Mouse (Mus musculus) liver, embryonic 12.5 days (tissue): Measurements from ENCODE around the gene Rab12. TPM values are rescaled to one million over a fixed set of nuclear protein-coding genes. Genes with fewer than 3 reads are reported as not detected.

Experiments used
- ATAC-seq: fragments of 200-750 bp; cut with Nextera tagmentation; 2 replicates; pipeline ENCODE4 v1.8.0; 2017; ENCODE audit warnings: moderate number of reproducible peaks, mild to moderate bottlenecking, moderate library complexity
- H3K27ac ChIP-seq: fragments of 300-500 bp; sonication (generic); 2 replicates; pipeline ENCODE4 v1.5.1; 2016; ENCODE audit warnings: mild to moderate bottlenecking
- H3K27me3 ChIP-seq: fragments of 300-500 bp; sonication (generic); replicated peaks from 2 replicates; pipeline ENCODE4 v1.6.1; 2016; ENCODE audit warnings: mild to moderate bottlenecking, moderate library complexity
- H3K36me3 ChIP-seq: fragments of 300-500 bp; sonication (generic); 2 replicates; pipeline ENCODE4 v1.6.1; 2016; ENCODE audit warnings: mild to moderate bottlenecking, moderate library complexity
- H3K4me1 ChIP-seq: fragments of 300-500 bp; sonication (generic); 2 replicates; pipeline ENCODE4 v1.6.1; 2016
- H3K4me2 ChIP-seq: fragments of 300-500 bp; sonication (generic); 2 replicates; pipeline ENCODE4 v1.6.1; 2016; ENCODE audit warnings: mild to moderate bottlenecking, moderate library complexity
- H3K4me3 ChIP-seq: fragments of 300-500 bp; sonication (generic); 2 replicates; pipeline ENCODE4 v1.5.1; 2016; ENCODE audit warnings: mild to moderate bottlenecking, moderate library complexity
- H3K9ac ChIP-seq: fragments of 300-500 bp; sonication (generic); 2 replicates; pipeline ENCODE4 v1.6.1; 2016; ENCODE audit warnings: mild to moderate bottlenecking, moderate library complexity
- H3K9me3 ChIP-seq: fragments of 300-500 bp; sonication (generic); replicated peaks from 2 replicates; pipeline ENCODE4 v1.6.1; 2016; ENCODE audit warnings: mild to moderate bottlenecking, moderate library complexity
- WGBS: fragments of 180-500 bp; shearing (Covaris S2); methylation state at CpG from one replicate; pipeline ENCODE4 v1.1.7; 2016; ENCODE audit not compliant: insufficient replicate concordance; 5-methylcytosine and 5-hydroxymethylcytosine counted together
- polyA plus RNA-seq: library from polyadenylated mRNA; unstranded; fragments of >200 nt; fragmentation: Nextera tagmentation; extraction: Ambion mirVana; gene quantifications from 2 replicates; pipeline ENCODE4 v1.2.1, GENCODE M21; 2016

Rab12 gene
- polyA plus RNA-seq, 1 experiment from 2014 or later: 12.4 TPM

DNA sequence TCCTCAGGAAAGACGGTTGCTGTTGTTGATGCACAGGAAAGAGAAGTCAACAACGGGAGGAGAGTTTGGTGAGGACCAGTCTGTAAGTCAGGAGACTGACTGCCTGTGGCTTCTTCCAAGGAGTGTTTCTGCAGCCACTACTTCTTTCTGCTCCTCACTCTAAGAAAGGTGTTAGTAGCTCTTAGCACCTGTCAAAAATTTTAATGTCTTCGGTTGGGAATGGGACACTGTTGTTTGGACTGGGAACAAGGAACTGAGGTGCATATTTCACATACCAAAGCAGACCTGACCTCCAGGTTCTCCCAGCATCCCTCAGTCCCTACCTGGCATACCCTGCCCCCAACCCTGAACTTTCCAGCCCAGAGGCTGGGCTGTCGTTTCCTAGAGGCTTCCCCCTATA is 48.3 kb downstream of the Rab12 start:
- Histone ChIP-seq H3K4me2 (no peak overlapping the region), H3K27ac (no peak overlapping the region), H3K27me3 (0 out of 2 replicates have a peak, but pooled peaks cover 3% of the 10 kb centered on the region), H3K9ac (no peak overlapping the region), H3K4me3 (no peak overlapping the region), H3K36me3 (no peaks in the 10 kb centered on the region), H3K9me3 (no peaks in the 10 kb centered on the region; the same call in 1 of the 2 replicates), H3K4me1 (no peaks in the 10 kb centered on the region)
- WGBS: 50% methylated on average over 4 of the region's 4 CpGs
- no peak for ATAC-seq

DNA sequence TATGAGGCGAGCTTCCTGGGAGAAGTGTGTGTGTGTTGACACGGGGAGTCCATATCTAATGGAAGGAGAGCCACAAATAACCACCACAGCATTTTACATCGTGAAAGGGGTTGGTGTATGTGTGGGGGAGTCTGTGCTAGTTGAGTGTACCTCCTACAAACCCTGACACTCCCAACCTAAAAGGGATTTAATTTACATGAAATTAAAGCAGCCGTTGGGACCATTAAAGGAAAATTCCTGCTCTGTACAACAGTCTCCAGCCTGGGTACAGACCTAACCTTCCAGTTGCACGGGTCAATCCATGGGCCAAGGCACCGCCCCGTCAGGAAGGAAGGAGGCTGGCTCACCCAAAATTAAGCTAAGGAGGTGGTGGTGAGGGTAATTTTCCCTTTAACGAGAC is 49.5 kb downstream of the Rab12 start:
- Histone ChIP-seq H3K4me1 (no peaks in the 10 kb centered on the region), H3K4me2 (no peak overlapping the region), H3K27ac (no peak overlapping the region), H3K4me3 (no peak overlapping the region), H3K36me3 (no peaks in the 10 kb centered on the region), H3K27me3 (peaks cover 3% of the 10 kb centered on the region; the same call in 1 of the 2 replicates), H3K9ac (no peak overlapping the region), H3K9me3 (no peaks in the 10 kb centered on the region; the same call in 1 of the 2 replicates)
- 31% methylated on average over 8 of the region's 8 CpGs for WGBS
- ATAC-seq: no peak

DNA sequence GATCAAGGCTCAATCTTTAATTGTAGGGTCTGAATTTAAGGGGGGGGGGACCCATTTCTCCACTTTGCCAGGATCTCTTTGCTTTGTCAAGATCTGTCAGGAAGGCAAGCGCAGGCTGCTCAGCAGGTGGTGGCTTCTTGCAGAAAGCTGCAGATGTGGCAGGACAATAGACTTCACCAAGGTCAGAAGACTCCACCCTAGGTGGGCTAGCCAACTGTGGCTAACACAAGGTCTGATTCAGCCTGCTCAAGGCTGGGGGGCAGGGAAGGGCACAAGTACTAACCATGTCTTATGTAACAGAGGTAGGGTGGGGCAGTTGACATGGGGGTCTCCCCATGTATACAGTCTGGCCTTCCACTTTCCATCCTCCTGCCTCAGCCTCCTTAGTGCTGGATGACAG is 62.3 kb downstream of the Rab12 start:
- no peak overlapping the region for H3K27ac ChIP-seq
- H3K36me3 ChIP-seq: no peaks in the 10 kb centered on the region
- no peak overlapping the region for H3K4me3 ChIP-seq
- no peak overlapping the region for H3K9ac ChIP-seq
- no peak overlapping the region for H3K4me2 ChIP-seq
- 52% methylated on average over 1 of the region's 1 CpGs for WGBS
- no peaks in the 10 kb centered on the region for H3K4me1 ChIP-seq
- no peaks in the 10 kb centered on the region for H3K9me3 ChIP-seq
- no peak for ATAC-seq
- H3K27me3 ChIP-seq: peaks cover 22% of the 10 kb centered on the region

DNA sequence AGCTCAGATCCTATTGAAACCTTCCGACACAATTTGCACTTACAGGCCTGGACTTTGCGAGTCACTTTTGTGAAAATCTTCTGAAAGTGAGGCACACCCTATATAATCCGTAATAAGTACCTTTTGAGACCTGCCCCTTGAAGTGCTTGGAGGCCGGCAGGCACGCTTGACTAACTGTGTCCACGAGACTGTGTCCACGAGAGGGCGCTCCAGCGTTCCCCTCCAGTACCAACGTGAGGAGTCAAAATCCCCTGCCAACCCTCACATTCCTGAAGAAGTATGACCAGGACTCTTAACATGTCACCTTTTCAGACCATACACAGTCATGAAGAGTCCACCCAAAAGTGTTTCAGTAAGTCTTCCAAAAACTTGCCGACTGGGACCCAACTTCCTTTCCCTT is 68.4 kb downstream of the Rab12 start:
- no peak overlapping the region for H3K27ac ChIP-seq
- ATAC-seq: no peak
- H3K9me3 ChIP-seq: no peaks in the 10 kb centered on the region
- no peak overlapping the region for H3K4me2 ChIP-seq
- no peaks in the 10 kb centered on the region for H3K36me3 ChIP-seq
- WGBS: 3% methylated on average over 11 of the region's 11 CpGs
- H3K4me3 ChIP-seq: no peak overlapping the region
- H3K4me1 ChIP-seq: peaks cover 18% of the 10 kb centered on the region
- no peak overlapping the region for H3K9ac ChIP-seq
- peaks cover 80% of the 10 kb centered on the region for H3K27me3 ChIP-seq

DNA sequence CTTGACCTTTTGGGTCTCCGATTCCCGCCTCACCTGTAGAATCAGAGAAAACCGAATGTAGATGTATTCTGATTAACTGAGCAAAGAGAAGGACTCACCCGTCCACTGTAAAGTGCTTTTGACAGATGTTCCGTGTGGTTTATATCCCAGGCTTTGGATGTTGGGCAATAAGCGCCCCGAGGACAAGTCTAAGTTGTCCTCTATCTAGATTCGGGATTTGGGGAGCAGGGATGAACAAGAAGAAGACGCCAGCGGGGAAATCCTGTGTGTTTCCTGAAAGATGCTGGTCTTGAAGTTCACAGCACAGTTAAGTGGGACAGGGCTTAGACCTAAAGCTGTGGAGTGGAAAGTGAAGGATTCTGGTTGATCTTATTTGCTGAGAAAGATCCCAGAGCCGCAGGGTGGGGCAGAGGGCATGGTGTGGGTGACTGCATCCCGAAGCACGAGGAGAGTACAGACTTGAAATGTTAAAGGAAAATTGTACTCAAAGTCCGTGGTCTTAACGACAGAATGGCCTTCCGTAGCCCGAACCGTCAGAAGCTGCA is 68.9 kb downstream of the Rab12 start:
- peaks cover 18% of the 10 kb centered on the region for H3K4me1 ChIP-seq
- H3K9me3 ChIP-seq: no peaks in the 10 kb centered on the region
- ATAC-seq: no peak
- no peaks in the 10 kb centered on the region for H3K36me3 ChIP-seq
- H3K27me3 ChIP-seq: peaks cover 83% of the 10 kb centered on the region
- 7% methylated on average over 18 of the region's 18 CpGs for WGBS
- no peak overlapping the region for H3K27ac ChIP-seq
- peak overlapping the region; percentile 60 for H3K4me3 ChIP-seq
- H3K9ac ChIP-seq: no peak overlapping the region
- H3K4me2 ChIP-seq: peak overlapping the region; percentile 80

DNA sequence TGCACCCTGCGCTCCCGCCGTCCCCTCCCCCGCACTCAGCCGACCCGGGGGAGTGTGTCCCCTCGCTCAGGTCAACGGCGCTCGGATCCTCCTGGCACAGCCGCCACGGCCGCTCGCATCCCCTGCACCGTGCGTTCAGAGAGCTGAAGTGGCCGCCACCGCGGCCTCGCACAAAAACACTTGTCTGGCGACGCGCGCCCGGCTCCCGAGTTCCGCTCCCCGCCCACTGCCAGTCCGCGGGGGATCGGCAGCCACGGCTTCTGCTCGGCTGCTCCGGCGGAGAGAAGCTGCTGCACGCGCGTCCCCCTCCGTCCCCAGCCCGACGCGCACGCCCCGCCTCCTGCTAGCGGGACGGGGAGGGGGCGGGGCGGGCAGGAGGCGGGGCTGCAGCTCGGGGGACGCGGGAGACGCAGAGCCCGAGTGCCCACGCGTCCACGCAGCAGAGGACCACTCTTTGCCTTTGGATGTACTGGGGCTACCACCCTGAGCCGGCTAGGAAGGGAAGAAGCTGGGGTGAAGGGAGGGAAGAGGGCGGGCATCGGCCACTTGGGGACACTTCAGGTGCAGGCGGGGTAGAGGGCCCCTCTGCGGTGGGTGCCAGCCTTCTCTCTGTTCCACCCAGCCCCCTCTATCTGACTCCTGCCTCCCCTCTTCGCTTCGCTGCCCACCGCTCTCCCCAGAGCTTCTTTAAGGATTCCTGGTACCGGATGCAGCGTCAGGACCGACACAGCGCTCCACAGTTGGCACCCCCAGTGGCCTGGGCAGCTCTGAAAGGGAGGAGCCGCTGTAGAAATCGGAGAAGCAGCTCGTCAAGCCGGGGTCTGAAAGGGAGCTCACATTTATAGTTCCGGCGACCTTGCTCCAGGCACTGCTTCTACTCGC is 69.8 kb downstream of the Rab12 start, which contains the start of gene Mtcl1:
Gene Mtcl1, minus strand, starts transcription at position 291 of the 882 bp plus-strand sequence.
- no peaks in the 10 kb centered on the region for H3K36me3 ChIP-seq
- peak within 1 kb of the TSS; percentile 41 for H3K9ac ChIP-seq
- peaks cover 18% of the 10 kb centered on the region for H3K4me1 ChIP-seq
- ATAC-seq: peak; percentile 40
- H3K9me3 ChIP-seq: no peaks in the 10 kb centered on the region
- under 1% methylated on average over 72 of the region's 76 CpGs for WGBS
- peaks cover 85% of the 10 kb centered on the region for H3K27me3 ChIP-seq
- peak within 1 kb of the TSS; percentile 80 for H3K4me2 ChIP-seq
- H3K4me3 ChIP-seq: peak within 1 kb of the TSS; percentile 60
- H3K27ac ChIP-seq: no peak within 1 kb of the TSS

DNA sequence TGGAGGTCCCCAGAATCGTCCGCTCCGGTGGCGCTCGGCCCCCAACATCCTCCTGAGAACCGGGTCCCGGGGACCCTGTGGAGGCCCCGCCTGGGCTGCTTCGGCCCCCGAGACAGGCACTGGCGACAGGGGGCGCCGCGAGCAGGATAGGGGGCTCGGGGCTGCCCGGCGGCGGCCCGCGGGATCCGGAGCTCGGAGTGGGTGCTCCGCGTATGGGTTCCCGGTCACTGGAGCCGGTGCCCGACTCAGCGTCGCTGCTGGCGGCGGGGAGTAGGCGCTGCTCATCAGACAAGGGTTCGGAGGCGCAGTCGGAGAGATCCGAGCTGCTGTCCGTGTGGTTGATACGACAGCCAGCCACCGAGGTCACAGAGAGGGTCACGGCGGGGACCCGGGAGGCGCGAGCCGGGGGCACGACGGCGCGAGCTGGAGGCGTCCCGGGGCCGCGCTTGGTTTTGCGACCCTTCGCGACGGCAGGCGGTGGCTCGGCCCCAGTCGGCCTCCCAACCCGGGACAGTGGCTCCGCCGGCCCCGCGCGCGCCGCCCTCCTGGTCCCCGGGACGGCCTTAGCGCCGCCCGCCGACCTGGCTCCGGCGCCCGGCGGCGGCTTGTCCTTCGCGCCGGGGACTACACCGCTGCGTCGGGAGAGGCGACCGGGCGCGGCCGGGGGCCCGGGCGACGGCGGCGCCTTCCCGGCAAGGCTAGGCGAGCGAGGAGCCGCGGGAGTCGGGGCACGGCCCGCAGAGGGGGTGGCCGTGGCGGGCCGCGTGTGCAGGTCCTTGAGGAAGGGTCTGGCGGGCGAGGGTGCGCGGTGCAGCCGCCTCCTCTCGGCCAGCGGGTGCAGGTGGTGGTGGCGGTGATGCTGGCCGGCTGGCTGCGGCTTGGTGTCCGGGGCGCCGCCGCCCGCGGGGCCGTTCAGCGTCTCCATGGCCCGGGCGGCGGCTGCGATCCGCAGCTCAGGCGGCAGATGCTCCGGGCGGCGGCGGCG is 70.8 kb downstream of the Rab12 start:
- Histone ChIP-seq H3K4me1 (peaks cover 18% of the 10 kb centered on the region), H3K36me3 (no peaks in the 10 kb centered on the region), H3K27ac (no peak overlapping the region), H3K9me3 (no peaks in the 10 kb centered on the region), H3K9ac (peak overlapping the region; percentile 41), H3K4me2 (peak overlapping the region; percentile 80), H3K27me3 (peaks cover 95% of the 10 kb centered on the region), H3K4me3 (peak overlapping the region; percentile 60)
- 2% methylated on average over 109 of the region's 136 CpGs for WGBS
- ATAC-seq: peak; percentile 36; the same call in 1 of the 2 replicates

DNA sequence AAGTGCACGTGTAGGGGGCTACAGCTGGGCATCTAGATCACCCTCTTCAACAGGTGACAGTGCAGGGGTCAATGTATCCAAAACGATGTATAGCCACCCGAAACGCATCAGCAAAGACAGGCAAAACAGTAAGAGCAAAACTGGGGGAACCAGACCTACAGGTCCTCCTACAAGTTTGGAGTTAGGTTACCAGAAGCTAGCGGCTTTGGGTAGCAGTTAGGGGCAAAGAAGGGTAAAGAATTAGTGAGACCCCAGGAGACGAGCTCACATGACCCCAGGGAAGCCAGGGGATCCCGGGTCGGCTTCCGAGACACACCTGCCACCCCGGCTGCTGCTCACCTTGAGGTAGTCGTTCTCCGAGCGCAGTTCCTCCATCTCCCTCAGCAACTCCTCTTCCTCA is 71.6 kb downstream of the Rab12 start:
- 7% methylated on average over 13 of the region's 13 CpGs for WGBS
- peaks cover 93% of the 10 kb centered on the region for H3K27me3 ChIP-seq
- no peak overlapping the region for H3K27ac ChIP-seq
- no peak for ATAC-seq
- no peak overlapping the region for H3K9ac ChIP-seq
- peaks cover 18% of the 10 kb centered on the region for H3K4me1 ChIP-seq
- H3K36me3 ChIP-seq: no peaks in the 10 kb centered on the region
- no peaks in the 10 kb centered on the region for H3K9me3 ChIP-seq
- peak overlapping the region; percentile 60 for H3K4me3 ChIP-seq
- H3K4me2 ChIP-seq: peak overlapping the region; percentile 80

DNA sequence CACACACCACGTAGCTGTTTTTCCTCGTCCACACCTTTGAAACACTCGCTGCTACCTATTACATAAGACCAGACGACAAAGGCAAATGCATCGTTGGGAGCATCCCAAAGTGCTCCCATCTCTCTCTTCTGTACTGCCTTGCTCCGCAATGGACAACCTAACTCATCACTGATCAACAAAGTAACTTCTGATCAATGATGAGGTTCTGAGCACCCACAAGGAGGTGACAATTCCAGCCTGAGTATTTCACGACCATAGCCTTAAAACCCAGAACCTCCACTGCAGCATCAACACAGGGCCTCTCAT is 72.6 kb downstream of the Rab12 start:
- 46% methylated on average over 7 of the region's 7 CpGs for WGBS
- Histone ChIP-seq H3K9me3 (no peaks in the 10 kb centered on the region), H3K4me2 (no peak overlapping the region)

DNA sequence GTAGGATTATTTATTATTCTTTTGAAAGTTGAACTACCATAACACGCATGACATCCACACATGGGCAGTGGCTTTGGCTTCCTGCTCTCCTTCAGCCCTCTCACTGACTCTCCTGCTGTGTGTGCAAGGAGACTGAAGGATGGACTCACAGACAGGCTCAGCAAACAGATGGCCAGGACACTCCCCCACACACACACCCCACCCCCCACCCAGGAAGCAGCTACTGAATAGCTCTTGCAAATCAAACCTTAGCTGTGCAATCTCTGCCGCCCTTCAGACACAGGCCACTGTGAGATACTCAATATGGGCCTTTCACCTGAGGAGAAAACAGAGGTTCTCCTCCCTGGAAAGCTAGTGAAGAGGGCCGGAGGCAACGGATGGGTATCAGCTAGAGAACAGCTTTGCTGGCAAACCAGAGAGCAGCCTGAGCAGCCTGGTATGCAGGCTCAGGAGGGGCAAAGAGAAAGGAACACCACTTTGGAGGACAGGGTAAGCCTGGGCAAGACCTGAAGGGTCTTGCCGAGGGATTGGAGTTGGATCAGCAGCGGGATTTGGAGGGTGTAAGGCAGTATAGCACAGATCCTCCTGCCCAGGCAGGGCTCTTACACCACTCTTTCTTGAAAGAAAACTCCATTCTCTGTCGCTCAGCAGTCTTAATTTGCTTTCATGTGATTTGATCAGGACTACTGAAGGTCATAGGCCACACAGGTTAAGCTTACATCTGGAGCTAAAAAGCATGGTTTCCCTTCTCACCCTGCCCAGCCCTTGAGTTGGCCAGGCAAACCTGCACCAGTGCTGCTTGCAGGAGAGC is 73.1 kb downstream of the Rab12 start:
- Histone ChIP-seq H3K9ac (no peak overlapping the region), H3K27ac (no peak overlapping the region), H3K27me3 (peaks cover 78% of the 10 kb centered on the region), H3K4me2 (no peak overlapping the region), H3K9me3 (no peaks in the 10 kb centered on the region), H3K4me3 (no peak overlapping the region), H3K36me3 (no peaks in the 10 kb centered on the region), H3K4me1 (peaks cover 18% of the 10 kb centered on the region)
- no peak for ATAC-seq
- WGBS: 55% methylated on average over 7 of the region's 7 CpGs

More for the DNA sequence above, 72.6 kb downstream of the Rab12 start:
- no peak for ATAC-seq
- H3K27me3 ChIP-seq: peaks cover 83% of the 10 kb centered on the region
- H3K4me1 ChIP-seq: peaks cover 18% of the 10 kb centered on the region
- H3K9ac ChIP-seq: no peak overlapping the region
- no peak overlapping the region for H3K27ac ChIP-seq
- H3K4me3 ChIP-seq: no peak overlapping the region
- H3K36me3 ChIP-seq: no peaks in the 10 kb centered on the region
